Mouse (Mus musculus): ENCODE results near the gene Disp2.

DNA sequence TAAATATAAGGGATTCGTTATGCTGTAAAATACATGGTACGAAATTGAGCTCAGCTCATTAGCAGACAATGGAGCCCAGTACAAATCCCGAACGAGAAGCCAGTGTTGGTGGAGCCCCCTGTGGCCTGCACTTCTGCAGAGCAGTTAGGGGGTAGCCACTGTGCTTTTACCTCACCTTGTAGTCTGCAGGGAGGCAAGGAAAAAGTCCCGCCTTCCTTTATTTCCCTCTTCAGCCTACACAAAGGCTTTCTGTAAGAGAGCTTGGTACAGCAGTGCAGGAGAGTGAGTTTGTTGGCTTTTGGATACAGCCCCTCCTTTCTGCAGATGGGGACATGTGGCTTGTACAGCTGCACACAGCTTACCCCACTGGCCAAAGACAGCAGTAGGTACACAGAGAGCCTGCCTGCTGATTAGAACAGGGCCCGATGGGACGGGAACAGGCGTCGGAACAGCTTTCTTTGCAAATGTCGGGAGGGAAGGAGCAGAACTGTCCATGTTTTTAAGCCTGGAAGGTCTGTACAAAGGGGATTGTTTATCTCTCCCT lies 30.1 kb upstream of the Disp2 start:
- TF ChIP-seq CTCF (IDR thresholded peaks at IDR 0.05; ENCODE audit: insufficient read depth, low read length) = no peak
- TF ChIP-seq POLR2A (IDR thresholded peaks at IDR 0.05; ENCODE audit: borderline replicate concordance, extremely low read depth, low read depth, low read length) = no peak

Measured in lung, adult 2 months (tissue).